Mouse (Mus musculus) brain, embryonic 14.5 days (tissue): ENCODE results near the gene Fibcd1.

ENCODE experiments used
- CTCF ChIP-seq: fragments of 200-500 bp; IDR thresholded peaks from 2 replicates; pipeline ENCODE4 v1.5.1; 2012; ENCODE audit warnings: inconsistent platforms, mild to moderate bottlenecking, moderate library complexity, borderline replicate concordance; ENCODE audit not compliant: insufficient read depth, insufficient read length; ENCODE audit errors: extremely low read depth
- POLR2A ChIP-seq: fragments of 200-500 bp; IDR thresholded peaks from 2 replicates; pipeline ENCODE4 v1.6.1; 2012; ENCODE audit warnings: mild to moderate bottlenecking, inconsistent platforms, borderline replicate concordance; ENCODE audit not compliant: poor library complexity, insufficient read depth, insufficient read length, severe bottlenecking; ENCODE audit errors: extremely low read depth

DNA sequence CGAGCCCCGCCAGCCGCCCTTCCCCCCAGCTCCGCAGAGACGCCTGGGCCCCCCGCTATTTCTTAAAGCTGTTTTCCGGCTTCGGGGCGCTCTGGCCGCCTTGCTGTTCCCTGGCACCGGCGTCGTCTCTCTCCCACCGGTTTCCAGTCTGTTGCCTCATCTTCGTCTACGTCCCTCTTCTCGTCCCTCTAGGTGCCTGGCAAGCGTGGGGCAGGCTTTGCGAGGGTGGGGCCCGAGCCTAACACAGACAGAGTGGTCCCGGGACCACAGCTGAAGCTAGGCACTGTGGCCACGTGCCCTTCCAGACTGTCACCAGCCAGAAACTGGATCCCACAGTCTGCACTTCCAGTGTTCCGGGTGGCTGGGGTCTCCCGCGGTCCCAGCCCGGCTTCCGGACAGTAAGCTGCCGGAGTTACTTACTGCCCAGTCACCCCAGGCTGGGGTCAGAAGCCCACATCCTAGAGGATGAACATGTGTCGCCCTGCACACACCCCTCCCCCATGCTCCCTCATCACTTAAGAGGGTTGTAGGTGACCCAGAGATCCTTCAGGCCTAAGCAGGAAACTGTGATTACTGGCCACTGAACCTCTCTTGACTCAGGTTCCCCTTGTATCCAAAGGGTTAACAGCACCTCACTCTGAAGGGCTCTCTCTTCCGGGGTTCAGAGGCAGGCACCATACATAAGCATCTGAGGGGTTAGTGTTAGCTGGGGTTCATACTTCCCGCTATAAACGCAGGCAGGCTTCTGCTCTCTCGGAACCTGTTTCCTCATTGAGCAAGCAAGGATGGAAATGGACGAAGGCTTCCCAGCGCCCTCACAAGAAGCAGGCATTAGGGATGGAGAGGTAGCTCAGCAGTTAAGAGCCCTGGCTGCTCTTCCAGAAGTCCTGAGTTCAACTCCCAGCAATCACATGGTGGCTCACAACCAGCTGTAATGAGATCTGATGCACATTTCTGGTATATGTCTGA, 1.2 kb upstream of the Fibcd1 start:
- TF ChIP-seq CTCF, result no peak
- TF ChIP-seq POLR2A, result no peak
